Mouse (Mus musculus): Measurements from ENCODE around the gene Jsrp1.

GRCm38 (mm10) chr10:80858350-80858935 is 45.1 kb upstream of the Jsrp1 start:
- no peak for TF ChIP-seq CTCF (IDR thresholded peaks at IDR 0.05; ENCODE audit: borderline replicate concordance, insufficient read depth, low read length)
- TF ChIP-seq POLR2A (IDR thresholded peaks at IDR 0.05; ENCODE audit: low read depth, low read length), result no peak
